Mouse (Mus musculus): Measurements from ENCODE around the gene Cacng3.

The Cacng3 gene

GRCm38 (mm10) chr7:122718540-122718939 lies 48.2 kb downstream of the Cacng3 start:
- DNase-seq (ENCODE audit: low spot score) = no peak

- no peak for DNase-seq (ENCODE audit: low spot score)
Observed at GRCm38 (mm10) chr7:122723358-122723876, 53.1 kb downstream of the Cacng3 start.

GRCm38 (mm10) chr7:122726376-122726775 lies 56.1 kb downstream of the Cacng3 start:
- no peak for DNase-seq (ENCODE audit: low spot score)

- DNase-seq (ENCODE audit: low spot score) = no peak
Observed at GRCm38 (mm10) chr7:122728186-122728585, 57.9 kb downstream of the Cacng3 start.

GRCm38 (mm10) chr7:122728846-122729245 lies 58.6 kb downstream of the Cacng3 start:
- peak; percentile 31 for DNase-seq (ENCODE audit: low spot score)

- DNase-seq (ENCODE audit: low spot score) = no peak
Observed at GRCm38 (mm10) chr7:122735323-122735722, 65.0 kb downstream of the Cacng3 start.

GRCm38 (mm10) chr7:122738541-122738940 lies 68.2 kb downstream of the Cacng3 start:
- DNase-seq (ENCODE audit: low spot score) = no peak

- no peak for DNase-seq (ENCODE audit: low spot score)
Observed at GRCm38 (mm10) chr7:122740663-122741062, 70.4 kb downstream of the Cacng3 start.

- no peak for DNase-seq (ENCODE audit: low spot score)
Observed at GRCm38 (mm10) chr7:122755920-122756603, 85.8 kb downstream of the Cacng3 start.

- no peak for DNase-seq (ENCODE audit: low spot score)
Observed at GRCm38 (mm10) chr7:122758645-122759044, 88.4 kb downstream of the Cacng3 start.

- no peak for DNase-seq (ENCODE audit: low spot score)
Observed at GRCm38 (mm10) chr7:122764506-122764905, 94.2 kb downstream of the Cacng3 start.

GRCm38 (mm10) chr7:122768292-122769020 lies 98.2 kb downstream of the Cacng3 start:
- DNase-seq (ENCODE audit: low spot score) = no peak

GRCm38 (mm10) chr7:122779601-122780000 lies 109.3 kb downstream of the Cacng3 start:
- no peak for DNase-seq (ENCODE audit: low spot score)

- DNase-seq (ENCODE audit: low spot score) = no peak
Observed at GRCm38 (mm10) chr7:122789929-122790328, 119.6 kb downstream of the Cacng3 start.

- peak; percentile 27 for DNase-seq (ENCODE audit: low spot score)
Observed at GRCm38 (mm10) chr7:122793655-122794346, 123.5 kb downstream of the Cacng3 start.

- no peak for DNase-seq (ENCODE audit: low spot score)
Observed at GRCm38 (mm10) chr7:122795140-122795539, 124.8 kb downstream of the Cacng3 start.

- no peak for DNase-seq (ENCODE audit: low spot score)
Observed at GRCm38 (mm10) chr7:122800821-122801220, 130.5 kb downstream of the Cacng3 start.

GRCm38 (mm10) chr7:122803839-122804496 lies 133.7 kb downstream of the Cacng3 start:
- peak; percentile 16 for DNase-seq (ENCODE audit: low spot score)

- DNase-seq (ENCODE audit: low spot score) = no peak
Observed at GRCm38 (mm10) chr7:122806531-122806930, 136.2 kb downstream of the Cacng3 start.

- DNase-seq (ENCODE audit: low spot score) = no peak
Observed at GRCm38 (mm10) chr7:122813724-122814123, 143.4 kb downstream of the Cacng3 start.

- DNase-seq (ENCODE audit: low spot score) = no peak
Observed at GRCm38 (mm10) chr7:122817565-122817964, 147.3 kb downstream of the Cacng3 start.
